ENCODE assay signal across 20 mouse cellular contexts in genomic region chr8:114658475-114658874, GRCm38 (mm10).
A peak's percentile ranks its signal among the peaks of the same experiment; 100 is the strongest.
DNase-seq lines count a peak whose midpoint lies in the region; ATAC-seq and TF ChIP-seq lines count a peak whose summit lies in the region.
"Had no signal": no experiment of that assay in that cellular context is flagged by ENCODE, and none has a peak within 500 bp of the region (broad histone marks: within the 10 kb centered on the region; RNA-seq: fewer than 3 reads in every experiment).

No protein-coding gene starts in this region.

- H3K4me1 ChIP-seq in kidney, embryonic 14.5 days (ENCODE audit: control insufficient read depth, insufficient read depth, low read length), result 0 out of 2 replicates have a peak, but pooled peaks cover 4% of the 10 kb centered on the region
- H3K4me1 ChIP-seq in intestine, embryonic 16.5 days (ENCODE audit: control insufficient read depth, insufficient read depth, low read length), result peaks cover 9% of the 10 kb centered on the region; the same call in 1 of the 2 replicates
- no peaks in the 10 kb centered on the region for H3K4me1 ChIP-seq in liver, postnatal 0 days (ENCODE audit: insufficient read depth)
- H3K4me1 ChIP-seq: forebrain, embryonic 13.5 days; megakaryocyte, embryonic 14.5 days had no signal

- peak; percentile 23 for DNase-seq in embryo, embryonic 11.5 days (ENCODE audit: low read depth, low spot score)
- DNase-seq in embryo, embryonic 10 days (ENCODE audit: low spot score), result no peak
- DNase-seq in kidney, postnatal 14 days, result peak; percentile 25
- peak; percentile 80 for DNase-seq in 3T3-L1 (ENCODE audit: low read depth, low spot score)
- DNase-seq in liver, postnatal 0 days, result no peak
- no peak for DNase-seq in cerebellum, postnatal 25 days
- DNase-seq: gastrocnemius, postnatal 14 days; heart, adult 18-20 months; right cerebral cortex, adult 18-20 months; thymus, adult 2 months had no signal

- no peak for ATAC-seq in kidney, embryonic 14.5 days (ENCODE audit: low FRiP score, low TSS enrichment)
- ATAC-seq in intestine, embryonic 16.5 days, result peak; percentile 60
- no peak for ATAC-seq in liver, postnatal 0 days
- ATAC-seq: forebrain, embryonic 13.5 days had no signal

- WGBS in kidney, embryonic 14.5 days, result 21% methylated on average over 4 of the region's 4 CpGs
- WGBS in intestine, embryonic 16.5 days, result 40% methylated on average over 4 of the region's 4 CpGs
- 69% methylated on average over 4 of the region's 4 CpGs for WGBS in liver, postnatal 0 days (ENCODE audit: insufficient replicate concordance)

- no peaks in the 10 kb centered on the region for H3K36me3 ChIP-seq in kidney, embryonic 14.5 days (ENCODE audit: control insufficient read depth, insufficient read depth, low read length)
- no peaks in the 10 kb centered on the region for H3K36me3 ChIP-seq in intestine, embryonic 16.5 days (ENCODE audit: control insufficient read depth, insufficient read depth, low read length)
- no peaks in the 10 kb centered on the region for H3K36me3 ChIP-seq in liver, postnatal 0 days (replicated peaks; ENCODE audit: insufficient read depth, low read length)
- H3K36me3 ChIP-seq: heart, embryonic 13.5 days; hindbrain, embryonic 13.5 days; limb, embryonic 13.5 days; neural tube, embryonic 13.5 days had no signal

- no peaks in the 10 kb centered on the region; the same call in 1 of the 2 replicates for H3K9me3 ChIP-seq in kidney, embryonic 14.5 days (ENCODE audit: control insufficient read depth, low read length)
- H3K9me3 ChIP-seq in intestine, embryonic 16.5 days (ENCODE audit: control insufficient read depth, low read length), result peaks cover 4% of the 10 kb centered on the region
- H3K9me3 ChIP-seq in liver, postnatal 0 days (ENCODE audit: low read length), result no peaks in the 10 kb centered on the region
- H3K9me3 ChIP-seq: forebrain, embryonic 13.5 days; heart, embryonic 13.5 days; hindbrain, embryonic 13.5 days; limb, embryonic 13.5 days; neural tube, embryonic 13.5 days had no signal

- H3K27me3 ChIP-seq in kidney, embryonic 14.5 days (ENCODE audit: control insufficient read depth, insufficient read depth, low read length), result no peaks in the 10 kb centered on the region
- H3K27me3 ChIP-seq in intestine, embryonic 16.5 days (replicated peaks; ENCODE audit: control insufficient read depth, insufficient read depth, low read length), result no peaks in the 10 kb centered on the region
- H3K27me3 ChIP-seq in liver, postnatal 0 days (ENCODE audit: insufficient read depth, low read length), result no peaks in the 10 kb centered on the region
- H3K27me3 ChIP-seq: CH12.LX; forebrain, embryonic 13.5 days; hindbrain, embryonic 13.5 days; megakaryocyte, embryonic 14.5 days; neural tube, embryonic 13.5 days had no signal

- no peak overlapping the region for H3K27ac ChIP-seq in kidney, embryonic 14.5 days (ENCODE audit: low read depth, low read length)
- H3K27ac ChIP-seq in intestine, embryonic 16.5 days (ENCODE audit: low read length), result 0 out of 2 replicates have a peak overlapping the region, but pooled peaks have one; percentile 7
- no peak overlapping the region for H3K27ac ChIP-seq in liver, postnatal 0 days (ENCODE audit: low read depth)
- H3K27ac ChIP-seq: forebrain, embryonic 13.5 days; heart, embryonic 13.5 days; hindbrain, embryonic 13.5 days; limb, embryonic 13.5 days; liver, embryonic 14.5 days; neural tube, embryonic 13.5 days had no signal

- no peak for TF ChIP-seq CTCF in liver, postnatal 0 days (IDR thresholded peaks at IDR 0.05; ENCODE audit: low read depth)

- TF ChIP-seq EP300 in liver, postnatal 0 days (IDR thresholded peaks at IDR 0.05; ENCODE audit: low read depth), result no peak

- no peak overlapping the region for H3K4me2 ChIP-seq in kidney, embryonic 14.5 days (replicated peaks; ENCODE audit: low read depth, low read length)
- H3K4me2 ChIP-seq in intestine, embryonic 16.5 days (ENCODE audit: low read depth, low read length), result no peak overlapping the region
- H3K4me2 ChIP-seq in liver, postnatal 0 days (ENCODE audit: low read depth, low read length), result no peak overlapping the region
- H3K4me2 ChIP-seq: forebrain, embryonic 13.5 days; heart, embryonic 13.5 days; hindbrain, embryonic 13.5 days; limb, embryonic 13.5 days; neural tube, embryonic 13.5 days had no signal

- H3K4me3 ChIP-seq in kidney, embryonic 14.5 days (ENCODE audit: low read length), result no peak overlapping the region
- H3K4me3 ChIP-seq in intestine, embryonic 16.5 days (ENCODE audit: low read length), result no peak overlapping the region
- no peak overlapping the region for H3K4me3 ChIP-seq in liver, postnatal 0 days (ENCODE audit: low read depth, low read length)
- H3K4me3 ChIP-seq: forebrain, embryonic 13.5 days; heart, embryonic 13.5 days; hindbrain, embryonic 13.5 days; limb, embryonic 13.5 days; megakaryocyte, embryonic 14.5 days; neural tube, embryonic 13.5 days had no signal

- no peak overlapping the region for H3K9ac ChIP-seq in kidney, embryonic 14.5 days (ENCODE audit: low read depth, low read length)
- H3K9ac ChIP-seq in intestine, embryonic 16.5 days (ENCODE audit: low read depth, low read length), result no peak overlapping the region
- no peak overlapping the region for H3K9ac ChIP-seq in liver, postnatal 0 days (replicated peaks)
- H3K9ac ChIP-seq: forebrain, embryonic 13.5 days; heart, embryonic 13.5 days; hindbrain, embryonic 13.5 days; limb, embryonic 13.5 days; liver, embryonic 14.5 days; neural tube, embryonic 13.5 days had no signal

Comparison
In these comparisons a context has a peak if more than half of its experiments do, and no peak if none do; other contexts are left out.
1. DNase-seq: peak in embryo, embryonic 11.5 days (single experiment), kidney, postnatal 14 days (single experiment) and 3T3-L1 (single experiment); none in embryo, embryonic 10 days (single experiment), liver, postnatal 0 days (single experiment) and cerebellum, postnatal 25 days (0 of 2).